Mouse (Mus musculus) MEL (cell line): ENCODE results near the gene Tmem220. TPM values are rescaled to one million over a fixed set of nuclear protein-coding genes. Genes with fewer than 3 reads are reported as not detected.

Experiments
- DNase-seq: peaks from one replicate; pipeline ENCODE4 v3.0.0; 2011; ENCODE audit warnings: low read depth, low spot score
- H3K27ac ChIP-seq: 2 replicates; pipeline ENCODE4 v1.5.1; 2012; ENCODE audit warnings: low read depth, mild to moderate bottlenecking, control low read depth, low read length, moderate library complexity; ENCODE audit not compliant: control insufficient read depth
- H3K27me3 ChIP-seq, 2 experiments: fragments of 150-350 bp in 1 of 2; sonication (generic) in 1 of 2; 2 replicates each; pipeline ENCODE4 v1.6.1; 2012; ENCODE audit warnings: low read length in 2 of 2, mild to moderate bottlenecking in 2 of 2, improper control_type of control experiment in 1 of 2, moderate library complexity in 1 of 2; ENCODE audit not compliant: insufficient read depth in 2 of 2, control insufficient read depth in 1 of 2
- H3K36me3 ChIP-seq, 2 experiments: 2 replicates each; pipeline ENCODE4 v1.6.1; 2012 to 2014; ENCODE audit warnings: low read length in 2 of 2, improper control_type of control experiment in 1 of 2, inconsistent platforms in 1 of 2, mild to moderate bottlenecking in 1 of 2; ENCODE audit not compliant: insufficient read depth in 2 of 2, control insufficient read depth in 1 of 2
- H3K4me1 ChIP-seq, 2 experiments: fragments of 150-350 bp in 1 of 2; sonication (generic) in 1 of 2; 2 replicates each; pipeline ENCODE4 v1.6.1; 2012; ENCODE audit warnings: low read length in 2 of 2, improper control_type of control experiment in 1 of 2, mild to moderate bottlenecking in 1 of 2; ENCODE audit not compliant: insufficient read depth in 2 of 2, control insufficient read depth in 1 of 2
- H3K4me3 ChIP-seq, 2 experiments: fragments of 150-350 bp in 1 of 2; sonication (generic) in 1 of 2; 2 replicates each; pipeline ENCODE4 v1.5.1; 2012; ENCODE audit warnings: low read depth in 2 of 2, low read length in 2 of 2, mild to moderate bottlenecking in 2 of 2, moderate library complexity in 2 of 2, control low read depth in 1 of 2, improper control_type of control experiment in 1 of 2; ENCODE audit not compliant: control insufficient read depth in 1 of 2, insufficient read depth in 1 of 2
- H3K79me2 ChIP-seq: 2 replicates; pipeline ENCODE4 v1.6.1; 2012; ENCODE audit warnings: mild to moderate bottlenecking, low read length, moderate library complexity; ENCODE audit not compliant: control insufficient read depth, poor library complexity, insufficient read depth
- H3K9ac ChIP-seq: 2 replicates; pipeline ENCODE4 v1.6.1; 2012; ENCODE audit warnings: low read depth, mild to moderate bottlenecking, control low read depth, low read length, moderate library complexity; ENCODE audit not compliant: control insufficient read depth, poor library complexity, severe bottlenecking
- H3K9me3 ChIP-seq: fragments of 150-350 bp; sonication (generic); replicated peaks from 2 replicates; pipeline ENCODE4 v1.6.1; 2012; ENCODE audit warnings: mild to moderate bottlenecking, low read length, improper control_type of control experiment, moderate library complexity; ENCODE audit not compliant: insufficient read depth
- CHD1 ChIP-seq: IDR thresholded peaks from 2 replicates; pipeline ENCODE4 v1.6.1; 2012; ENCODE audit warnings: low read depth, mild to moderate bottlenecking, inconsistent platforms, low read length, improper control_type of control experiment
- CHD2 ChIP-seq: IDR thresholded peaks from 2 replicates; pipeline ENCODE4 v1.6.1; 2011; ENCODE audit warnings: low read length, improper control_type of control experiment
- CTCF ChIP-seq, 3 experiments: IDR thresholded peaks in 2 of 3; conservative IDR thresholded peaks in 1 of 3; 2 replicates each; pipeline ENCODE4 v1.5.1; 2011 to 2012; ENCODE audit warnings: low read length in 3 of 3, low read depth in 2 of 3, mild to moderate bottlenecking in 2 of 3, improper control_type of control experiment in 1 of 3, inconsistent platforms in 1 of 3, mixed read lengths in 1 of 3, moderate library complexity in 1 of 3; ENCODE audit not compliant: control insufficient read depth in 1 of 3, insufficient read depth in 1 of 3, poor library complexity in 1 of 3, severe bottlenecking in 1 of 3
- E2F4 ChIP-seq: IDR thresholded peaks from 2 replicates; pipeline ENCODE4 v1.6.1; 2011; ENCODE audit warnings: low read depth, low read length, improper control_type of control experiment, borderline replicate concordance
- ELF1 ChIP-seq: IDR thresholded peaks from 2 replicates; pipeline ENCODE4 v1.6.1; 2014; ENCODE audit warnings: low read depth, mild to moderate bottlenecking, inconsistent platforms, low read length, improper control_type of control experiment, moderate library complexity
- ETS1 ChIP-seq: IDR thresholded peaks from 2 replicates; pipeline ENCODE4 v1.6.1; 2012; ENCODE audit warnings: low read depth, mild to moderate bottlenecking, inconsistent platforms, low read length, improper control_type of control experiment, moderate library complexity
- GABPA ChIP-seq: IDR thresholded peaks from 2 replicates; pipeline ENCODE4 v1.6.1; 2012; ENCODE audit warnings: low read depth, mild to moderate bottlenecking, inconsistent platforms, low read length, improper control_type of control experiment, moderate library complexity
- GATA1 ChIP-seq: IDR thresholded peaks from 2 replicates; pipeline ENCODE4 v1.6.1; 2011; ENCODE audit warnings: low read depth, low read length, improper control_type of control experiment
- HCFC1 ChIP-seq: IDR thresholded peaks from 2 replicates; pipeline ENCODE4 v1.6.1; 2012; ENCODE audit warnings: low read depth, mild to moderate bottlenecking, inconsistent platforms, low read length, improper control_type of control experiment, moderate library complexity
- KAT2A ChIP-seq: conservative IDR thresholded peaks from 2 replicates; pipeline ENCODE4 v1.6.1; 2012; ENCODE audit warnings: low read depth, low read length, improper control_type of control experiment, inconsistent platforms
- MAX ChIP-seq: IDR thresholded peaks from 2 replicates; pipeline ENCODE4 v1.6.1; 2011; ENCODE audit warnings: low read length, improper control_type of control experiment
- MEF2A ChIP-seq: IDR thresholded peaks from 2 replicates; pipeline ENCODE4 v1.6.1; 2014; ENCODE audit warnings: low read depth, mild to moderate bottlenecking, inconsistent platforms, low read length, improper control_type of control experiment; ENCODE audit not compliant: poor library complexity, insufficient replicate concordance, severe bottlenecking; ENCODE audit errors: extremely low read depth
- MXI1 ChIP-seq: IDR thresholded peaks from 2 replicates; pipeline ENCODE4 v1.6.1; 2011; ENCODE audit warnings: mild to moderate bottlenecking, low read depth, low read length, improper control_type of control experiment
- MYB ChIP-seq: IDR thresholded peaks from 2 replicates; pipeline ENCODE4 v1.6.1; 2011; ENCODE audit warnings: mild to moderate bottlenecking, low read depth, low read length, improper control_type of control experiment
- MYC ChIP-seq: IDR thresholded peaks from 2 replicates; pipeline ENCODE4 v1.6.1; 2011; ENCODE audit warnings: low read depth, mild to moderate bottlenecking, low read length, improper control_type of control experiment, moderate library complexity
- NELFE ChIP-seq: IDR thresholded peaks from 2 replicates; pipeline ENCODE4 v1.6.1; 2011; ENCODE audit warnings: low read depth, low read length, improper control_type of control experiment
- POLR2A ChIP-seq, 2 experiments: IDR thresholded peaks; 2 replicates each; pipeline ENCODE4 v1.6.1; 2011 to 2012; ENCODE audit warnings: low read length in 2 of 2, mild to moderate bottlenecking in 2 of 2, control low read depth in 1 of 2, improper control_type of control experiment in 1 of 2, low read depth in 1 of 2, moderate library complexity in 1 of 2; ENCODE audit not compliant: control insufficient read depth in 1 of 2, insufficient read depth in 1 of 2, poor library complexity in 1 of 2
- POLR2AphosphoS2 ChIP-seq: IDR thresholded peaks from 2 replicates; pipeline ENCODE4 v1.6.1; 2011; ENCODE audit warnings: low read length, improper control_type of control experiment
- POLR2AphosphoS5 ChIP-seq: IDR thresholded peaks from 2 replicates; pipeline ENCODE4 v1.6.1; 2012; ENCODE audit warnings: low read depth, borderline replicate concordance, mild to moderate bottlenecking, inconsistent platforms, low read length, moderate library complexity, mixed read lengths
- RCOR1 ChIP-seq: IDR thresholded peaks from 2 replicates; pipeline ENCODE4 v1.6.1; 2012; ENCODE audit warnings: low read depth, mild to moderate bottlenecking, inconsistent platforms, low read length, improper control_type of control experiment
- SIN3A ChIP-seq: IDR thresholded peaks from 2 replicates; pipeline ENCODE4 v1.6.1; 2012; ENCODE audit warnings: low read length, improper control_type of control experiment, inconsistent platforms
- SMC3 ChIP-seq: IDR thresholded peaks from 2 replicates; pipeline ENCODE4 v1.6.1; 2011; ENCODE audit warnings: low read depth, low read length, improper control_type of control experiment
- TBP ChIP-seq: IDR thresholded peaks from 2 replicates; pipeline ENCODE4 v1.8.0; 2011; ENCODE audit warnings: low read depth, low read length, improper control_type of control experiment
- TCF12 ChIP-seq: IDR thresholded peaks from 2 replicates; pipeline ENCODE4 v1.6.1; 2014; ENCODE audit warnings: low read depth, mild to moderate bottlenecking, inconsistent platforms, low read length, improper control_type of control experiment, moderate library complexity
- USF1 ChIP-seq: IDR thresholded peaks from 2 replicates; pipeline ENCODE4 v1.6.1; 2014; ENCODE audit warnings: low read depth, mild to moderate bottlenecking, inconsistent platforms, low read length, improper control_type of control experiment, moderate library complexity
- USF2 ChIP-seq, 2 experiments: IDR thresholded peaks; 2 replicates each; pipeline ENCODE4 v1.6.1; 2011 to 2012; ENCODE audit warnings: improper control_type of control experiment in 2 of 2, low read length in 2 of 2, borderline replicate concordance in 1 of 2, inconsistent platforms in 1 of 2, low read depth in 1 of 2, mild to moderate bottlenecking in 1 of 2; ENCODE audit not compliant: insufficient read depth in 1 of 2
- ZC3H11A ChIP-seq: IDR thresholded peaks from 2 replicates; pipeline ENCODE4 v1.6.1; 2012; ENCODE audit warnings: low read depth, mild to moderate bottlenecking, inconsistent platforms, low read length, improper control_type of control experiment
- ZKSCAN1 ChIP-seq: IDR thresholded peaks from 2 replicates; pipeline ENCODE4 v1.6.1; 2012; ENCODE audit warnings: low read depth, mild to moderate bottlenecking, inconsistent platforms, low read length, improper control_type of control experiment, moderate library complexity
- ZMIZ1 ChIP-seq: IDR thresholded peaks from 2 replicates; pipeline ENCODE4 v1.6.1; 2012; ENCODE audit warnings: low read depth, mild to moderate bottlenecking, inconsistent platforms, low read length, improper control_type of control experiment, moderate library complexity
- ZNF384 ChIP-seq: IDR thresholded peaks from 2 replicates; pipeline ENCODE4 v1.6.1; 2012; ENCODE audit warnings: low read depth, mild to moderate bottlenecking, inconsistent platforms, low read length, improper control_type of control experiment
- polyA plus RNA-seq, 2 experiments: library from polyadenylated mRNA; stranded (reverse) in 1 of 2; unstranded in 1 of 2; fragments of >175 nt in 1 of 2; fragments of >200 nt in 1 of 2; gene quantifications; 2 replicates each; pipeline versions ENCODE4 v1.2.1 to v1.2.4; 2012; ENCODE audit warnings: low replicate concordance in 2 of 2, low read depth in 1 of 2; ENCODE audit not compliant: insufficient read length in 2 of 2, insufficient read depth in 1 of 2, missing spikeins in 1 of 2
- total RNA-seq: library from RNA; depleted of rRNA; stranded (reverse); fragments of 300-350 nt; gene quantifications from 2 replicates; pipeline ENCODE4 v1.2.3, GENCODE M21; 2012

Tmem220 gene
- total and polyA plus RNA-seq, 3 experiments = 0.35 to 0.99 TPM; not detected in 1

DNA sequence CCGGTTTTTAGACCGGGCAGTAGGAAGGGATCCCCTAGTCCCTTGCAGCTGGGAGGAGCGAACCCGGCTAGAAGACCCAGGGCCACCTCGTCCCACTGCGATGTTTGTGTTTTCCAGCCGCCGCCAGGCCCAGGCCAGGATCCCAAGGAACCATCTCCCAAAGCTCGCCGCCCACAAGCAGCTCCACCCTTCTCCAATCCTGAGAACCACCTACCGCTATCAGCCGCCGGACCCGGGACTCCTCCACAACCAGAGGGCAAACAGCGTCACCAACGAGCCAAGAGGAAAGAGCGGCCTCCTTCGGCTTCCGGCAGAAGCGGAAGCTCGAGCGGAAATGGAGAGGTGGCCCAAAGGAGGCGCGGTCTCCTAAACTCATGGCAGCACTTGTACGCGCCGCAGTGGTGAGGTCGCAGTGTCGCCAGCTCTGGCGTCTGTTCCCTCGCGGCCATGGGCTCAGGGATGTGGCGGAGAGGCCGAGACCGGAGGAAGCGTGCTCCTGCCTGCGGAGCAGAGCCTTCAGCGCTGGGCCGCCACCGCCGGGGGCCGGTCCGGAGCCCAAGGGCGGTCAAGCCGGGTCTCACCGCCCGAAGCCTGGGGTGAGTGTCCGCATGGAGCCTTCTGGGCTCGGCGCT, 27.5 kb downstream of the Tmem220 start, which contains the start of the genes Adprm and Sco1:
Adprm (minus strand) TSS at position 274 of the 632 bp plus-strand sequence.
Sco1 (plus strand) TSS at position 350 of the 632 bp plus-strand sequence.
- Histone ChIP-seq H3K9ac (peak within 1 kb of the TSS; percentile 88), H3K36me3 (peaks cover 14 to 15% of the 10 kb centered on the region in 2 experiments), H3K27ac (peak within 1 kb of the TSS; percentile 37), H3K79me2 (peaks cover 28% of the 10 kb centered on the region), H3K27me3 (no peaks in the 10 kb centered on the region), H3K9me3 (no peaks in the 10 kb centered on the region), H3K4me1 (peaks cover 4% of the 10 kb centered on the region in 2 experiments; a peak in 3 of 4 replicates), H3K4me3 (peak within 1 kb of the TSS; percentile 91 to 97)
- TF ChIP-seq ZMIZ1 (peak; percentile 89), MAX (peak; percentile 71), HCFC1 (peak; percentile 94), TBP (peak; percentile 79), MXI1 (peak; percentile 94), TCF12 (peak; percentile 79), ETS1 (peak; percentile 46; the same call in 1 of the 2 replicates), SIN3A (peak; percentile 95), POLR2A (IDR thresholded peaks at IDR 0.05; ENCODE audit: control insufficient read depth in 1 of 2, insufficient read depth in 1 of 2, low read depth in 1 of 2, low read length in 2 of 2, poor library complexity in 1 of 2) (peak; percentile 96 to 97), NELFE (peak; percentile 98), RCOR1 (0 out of 2 replicates have a peak, but pooled peaks have one; percentile 25), CHD1 (peak; percentile 50; the same call in 1 of the 2 replicates), GABPA (0 out of 2 replicates have a peak, but pooled peaks have one; percentile 66), MEF2A (no peak), GATA1 (no peak), CHD2 (no peak), ZKSCAN1 (no peak), KAT2A (no peak; the same call in 1 of the 2 replicates), MYB (no peak), ZC3H11A (no peak), USF1 (no peak), POLR2AphosphoS5 (no peak), SMC3 (no peak), ELF1 (peak; percentile 92), ZNF384 (no peak), USF2 (IDR thresholded peaks at IDR 0.05; ENCODE audit: borderline replicate concordance in 1 of 2, insufficient read depth in 1 of 2, low read depth in 1 of 2, low read length in 2 of 2) (no peak), POLR2AphosphoS2 (peak; percentile 97), E2F4 (no peak), CTCF (IDR thresholded peaks at IDR 0.05 in 2 of 3, conservative IDR thresholded peaks at IDR 0.05 in 1 of 3; ENCODE audit: control insufficient read depth in 1 of 3, insufficient read depth in 1 of 3, low read depth in 2 of 3, low read length in 3 of 3, poor library complexity in 1 of 3, severe bottlenecking in 1 of 3) (peak in 1 of 3 experiments; percentile 4; a peak in 1 of 6 replicates), MYC (peak; percentile 61; the same call in 1 of the 2 replicates)
- DNase-seq = peak; percentile 96
